Mouse (Mus musculus) hindbrain, embryonic 14.5 days (tissue): ENCODE measurements around the gene Cenpa. TPM values are rescaled to one million over a fixed set of nuclear protein-coding genes. Genes with fewer than 3 reads are reported as not detected.
A peak's percentile ranks its signal among the peaks of the same experiment; 100 is the strongest.

Experiments used
- ATAC-seq: fragments of 200-750 bp; cut with Nextera tagmentation; 2 replicates; pipeline ENCODE4 v1.8.0; 2017; ENCODE audit warnings: moderate number of reproducible peaks, mild to moderate bottlenecking, moderate TSS enrichment, moderate library complexity; ENCODE audit not compliant: low FRiP score
- DNase-seq: peaks from one replicate; pipeline ENCODE4 v3.0.0-alpha.2; 2015; ENCODE audit warnings: low spot score
- H3K27ac ChIP-seq: fragments of 300-500 bp; sonication (generic); 2 replicates; pipeline ENCODE4 v1.5.1; 2014; ENCODE audit warnings: mild to moderate bottlenecking, moderate library complexity
- H3K27me3 ChIP-seq: fragments of 300-500 bp; sonication (generic); 2 replicates; pipeline ENCODE4 v1.6.1; 2014; ENCODE audit warnings: mild to moderate bottlenecking, low read length, mixed read lengths; ENCODE audit not compliant: control insufficient read depth, insufficient read depth
- H3K36me3 ChIP-seq: fragments of 300-500 bp; sonication (generic); replicated peaks from 2 replicates; pipeline ENCODE4 v1.6.1; 2014; ENCODE audit not compliant: control insufficient read depth, insufficient read depth
- H3K4me1 ChIP-seq: fragments of 300-500 bp; sonication (generic); replicated peaks from 2 replicates; pipeline ENCODE4 v1.6.1; 2014; ENCODE audit warnings: antibody characterized with exemption, low read length, mixed read lengths; ENCODE audit not compliant: control insufficient read depth, insufficient read depth
- H3K4me2 ChIP-seq: fragments of 300-500 bp; sonication (generic); replicated peaks from 2 replicates; pipeline ENCODE4 v1.6.1; 2014; ENCODE audit warnings: mild to moderate bottlenecking, moderate library complexity
- H3K4me3 ChIP-seq: fragments of 300-500 bp; sonication (generic); replicated peaks from 2 replicates; pipeline ENCODE4 v1.5.1; 2014; ENCODE audit warnings: mild to moderate bottlenecking, low read length
- H3K9ac ChIP-seq: fragments of 300-500 bp; sonication (generic); 2 replicates; pipeline ENCODE4 v1.6.1; 2014
- H3K9me3 ChIP-seq: fragments of 300-500 bp; sonication (generic); 2 replicates; pipeline ENCODE4 v1.6.1; 2016; ENCODE audit warnings: low read length; ENCODE audit not compliant: control insufficient read depth
- WGBS: fragments of 180-500 bp; shearing (Covaris S2); extraction: QIAGEN DNeasy Blood & Tissue Kit; methylation state at CpG from one replicate; pipeline ENCODE4 v1.1.7; 2014; 5-methylcytosine and 5-hydroxymethylcytosine counted together
- polyA plus RNA-seq: library from polyadenylated mRNA; unstranded; fragments of >200 nt; fragmentation: Nextera tagmentation; extraction: Ambion mirVana; gene quantifications from 2 replicates; pipeline ENCODE4 v1.2.1, GENCODE M21; 2014

The Cenpa gene
- polyA plus RNA-seq, 1 experiment from 2014 or later: 41.0 TPM

GRCm38 (mm10) chr5:30638041-30638440, 28.5 kb upstream of the Cenpa start:
- Histone ChIP-seq H3K4me1 (no peaks in the 10 kb centered on the region), H3K27me3 (no peaks in the 10 kb centered on the region), H3K4me2 (no peak overlapping the region), H3K27ac (no peak overlapping the region), H3K9ac (no peak overlapping the region), H3K4me3 (no peak overlapping the region), H3K36me3 (no peaks in the 10 kb centered on the region), H3K9me3 (no peaks in the 10 kb centered on the region)
- 8% methylated on average over 6 of the region's 6 CpGs for WGBS
- DNase-seq: peak; percentile 82
- ATAC-seq: peak; percentile 66; the same call in 1 of the 2 replicates

GRCm38 (mm10) chr5:30643477-30644179, 22.9 kb upstream of the Cenpa start:
- Histone ChIP-seq H3K4me3 (no peak overlapping the region), H3K4me1 (peaks cover 9% of the 10 kb centered on the region), H3K4me2 (no peak overlapping the region), H3K27ac (no peak overlapping the region), H3K9me3 (no peaks in the 10 kb centered on the region), H3K36me3 (no peaks in the 10 kb centered on the region), H3K9ac (no peak overlapping the region), H3K27me3 (no peaks in the 10 kb centered on the region)
- 69% methylated on average over 5 of the region's 5 CpGs for WGBS
- no peak for ATAC-seq
- no peak for DNase-seq

DNA sequence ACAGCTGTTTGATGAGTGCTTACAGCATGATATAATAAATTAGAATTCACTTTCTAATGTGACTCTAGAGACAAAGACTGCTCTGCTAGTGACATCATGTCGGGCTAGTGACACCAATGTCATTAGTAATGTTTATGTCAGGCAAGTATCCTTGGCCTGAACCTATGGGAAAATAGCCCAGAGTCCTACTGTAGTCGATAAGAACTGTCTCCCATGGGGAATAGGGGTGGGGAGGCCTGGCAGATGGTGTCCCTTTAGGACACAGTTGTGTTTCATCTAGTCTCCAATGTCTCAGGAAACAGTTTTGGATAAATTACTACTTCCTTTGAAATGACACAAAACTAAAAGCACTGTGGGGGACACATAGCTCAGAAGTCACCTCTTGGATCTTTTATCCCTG, 20.5 kb upstream of the Cenpa start:
- ATAC-seq (no peak), DNase-seq (no peak)
- Histone ChIP-seq H3K4me3 (no peak overlapping the region), H3K9me3 (no peaks in the 10 kb centered on the region), H3K36me3 (no peaks in the 10 kb centered on the region), H3K27ac (no peak overlapping the region), H3K9ac (no peak overlapping the region), H3K27me3 (no peaks in the 10 kb centered on the region), H3K4me2 (no peak overlapping the region), H3K4me1 (peaks cover 16% of the 10 kb centered on the region)
- 63% methylated on average over 2 of the region's 2 CpGs for WGBS

GRCm38 (mm10) chr5:30647396-30647795, 19.2 kb upstream of the Cenpa start:
- H3K27ac ChIP-seq: peak overlapping the region; percentile 69
- 13% methylated on average over 9 of the region's 9 CpGs for WGBS
- peaks cover 16% of the 10 kb centered on the region for H3K4me1 ChIP-seq
- no peak for ATAC-seq
- peak overlapping the region; percentile 84 for H3K9ac ChIP-seq
- H3K4me3 ChIP-seq: peak overlapping the region; percentile 92
- H3K27me3 ChIP-seq: no peaks in the 10 kb centered on the region
- H3K9me3 ChIP-seq: no peaks in the 10 kb centered on the region
- DNase-seq: no peak
- 0 out of 2 replicates have a peak, but pooled peaks cover 3% of the 10 kb centered on the region for H3K36me3 ChIP-seq
- peak overlapping the region; percentile 88 for H3K4me2 ChIP-seq

DNA sequence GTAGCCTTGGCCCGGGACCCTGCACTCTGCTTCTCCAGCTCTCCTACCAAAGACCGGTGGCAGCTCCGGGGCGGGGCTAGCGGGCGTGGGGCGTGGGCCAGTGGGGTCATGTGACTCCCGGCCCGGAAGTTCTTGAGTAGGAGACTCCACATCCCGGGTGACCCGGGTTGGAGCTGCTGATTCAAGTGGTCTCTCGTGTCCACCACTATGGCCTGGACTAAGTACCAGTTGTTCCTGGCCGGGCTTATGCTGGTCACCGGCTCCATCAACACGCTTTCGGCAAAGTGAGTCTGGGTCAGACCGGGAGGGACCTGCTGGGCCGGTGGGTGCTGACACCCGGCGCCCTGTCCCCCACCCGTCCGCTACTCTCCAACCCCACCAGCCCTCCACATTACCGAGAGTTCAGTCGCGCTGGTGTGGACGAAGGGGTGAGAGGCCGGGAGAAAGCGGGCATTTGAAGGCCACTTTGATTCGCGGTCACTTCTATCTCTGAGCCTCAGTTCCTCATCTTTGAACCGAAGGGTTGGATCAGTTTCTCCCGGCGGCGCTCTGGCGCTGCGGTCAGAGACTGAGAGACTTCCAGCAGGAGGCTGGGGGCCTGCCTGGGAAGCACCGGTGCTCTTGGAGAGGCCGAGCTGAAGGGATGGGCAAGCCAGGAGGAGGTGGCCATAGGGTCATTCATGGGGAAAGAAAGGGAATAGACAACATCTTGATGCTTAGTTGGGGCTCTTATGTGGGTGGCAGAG, 18.6 kb upstream of the Cenpa start, which contains the start of gene Slc35f6:
TSS of gene Slc35f6 (plus strand) at position 119 of the 746 bp plus-strand sequence.
- Histone ChIP-seq H3K4me3 (peak within 1 kb of the TSS; percentile 92), H3K4me1 (peaks cover 16% of the 10 kb centered on the region), H3K36me3 (0 out of 2 replicates have a peak, but pooled peaks cover 7% of the 10 kb centered on the region), H3K9ac (peak within 1 kb of the TSS; percentile 84), H3K27ac (peak within 1 kb of the TSS; percentile 69), H3K4me2 (peak within 1 kb of the TSS; percentile 88), H3K9me3 (no peaks in the 10 kb centered on the region), H3K27me3 (no peaks in the 10 kb centered on the region)
- ATAC-seq: peak; percentile 96
- under 1% methylated on average over 38 of the region's 38 CpGs for WGBS
- peak; percentile 79 for DNase-seq

GRCm38 (mm10) chr5:30649558-30649957, 17.0 kb upstream of the Cenpa start:
- no peaks in the 10 kb centered on the region for H3K9me3 ChIP-seq
- H3K9ac ChIP-seq: no peak overlapping the region
- 0 out of 2 replicates have a peak, but pooled peaks cover 9% of the 10 kb centered on the region for H3K36me3 ChIP-seq
- DNase-seq (no peak), ATAC-seq (no peak)
- H3K27ac ChIP-seq: no peak overlapping the region
- no peaks in the 10 kb centered on the region for H3K27me3 ChIP-seq
- 75% methylated on average over 4 of the region's 4 CpGs for WGBS
- no peak overlapping the region for H3K4me2 ChIP-seq
- no peak overlapping the region for H3K4me3 ChIP-seq
- H3K4me1 ChIP-seq: peaks cover 16% of the 10 kb centered on the region

GRCm38 (mm10) chr5:30650756-30651155, 15.8 kb upstream of the Cenpa start:
- H3K9ac ChIP-seq: no peak overlapping the region
- ATAC-seq (no peak), DNase-seq (no peak)
- H3K27me3 ChIP-seq: no peaks in the 10 kb centered on the region
- H3K4me3 ChIP-seq: no peak overlapping the region
- H3K36me3 ChIP-seq: peaks cover 16% of the 10 kb centered on the region
- H3K4me2 ChIP-seq: no peak overlapping the region
- H3K4me1 ChIP-seq: peaks cover 16% of the 10 kb centered on the region
- H3K9me3 ChIP-seq: no peaks in the 10 kb centered on the region
- 84% methylated on average over 3 of the region's 3 CpGs for WGBS
- H3K27ac ChIP-seq: no peak overlapping the region

- peaks cover 24% of the 10 kb centered on the region for H3K36me3 ChIP-seq
- no peaks in the 10 kb centered on the region for H3K9me3 ChIP-seq
- H3K4me1 ChIP-seq: peaks cover 16% of the 10 kb centered on the region
- WGBS: 91% methylated on average over 3 of the region's 3 CpGs
- H3K27ac ChIP-seq: no peak overlapping the region
- H3K4me2 ChIP-seq: no peak overlapping the region
- DNase-seq (no peak), ATAC-seq (no peak)
- H3K9ac ChIP-seq: no peak overlapping the region
- no peaks in the 10 kb centered on the region for H3K27me3 ChIP-seq
- H3K4me3 ChIP-seq: no peak overlapping the region
Measured at GRCm38 (mm10) chr5:30651554-30651953, 15.0 kb upstream of the Cenpa start.

DNA sequence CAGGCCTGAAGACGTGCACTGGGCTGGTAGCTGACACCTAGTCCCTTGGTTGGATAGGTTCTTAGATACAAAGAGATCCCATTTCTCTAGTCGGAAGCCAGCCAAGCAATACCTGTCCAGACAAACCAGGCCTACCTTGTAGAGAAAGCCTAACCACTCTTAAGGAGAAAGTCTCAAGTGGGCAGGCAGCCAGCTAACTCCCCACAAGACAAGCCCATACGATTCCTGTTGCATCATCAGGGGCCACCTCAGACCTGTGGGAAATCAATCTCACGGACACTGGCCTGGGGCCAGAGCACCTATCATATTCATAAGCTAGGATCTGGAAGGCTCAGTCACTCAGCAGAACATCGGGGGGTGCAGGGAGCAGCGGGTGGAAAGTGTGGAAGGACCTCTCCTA, 13.3 kb upstream of the Cenpa start:
- WGBS: 91% methylated on average over 6 of the region's 6 CpGs
- H3K9me3 ChIP-seq: no peaks in the 10 kb centered on the region
- no peak overlapping the region for H3K9ac ChIP-seq
- H3K27ac ChIP-seq: no peak overlapping the region
- H3K36me3 ChIP-seq: peaks cover 40% of the 10 kb centered on the region
- no peak for DNase-seq
- H3K4me3 ChIP-seq: no peak overlapping the region
- no peak overlapping the region for H3K4me2 ChIP-seq
- ATAC-seq: no peak
- H3K27me3 ChIP-seq: no peaks in the 10 kb centered on the region
- H3K4me1 ChIP-seq: peaks cover 10% of the 10 kb centered on the region
